Mouse (Mus musculus) induced T-regulatory cell, adult 2 months (primary cell): ENCODE measurements at regions not wholly inside any gene's neighbourhood (a gene's known extent, or its start where the extent isn't known, plus 50 kb on each side); places are given as distances from the start of the nearest gene placed in this dataset.
A peak's percentile ranks its signal among the peaks of the same experiment; 100 is the strongest.
"Not testable (repeated sequence)": the region's sequence is repeated elsewhere in the genome, so short reads cannot be mapped to it uniquely, and the experiment has no call there.

Experiments used
- DNase-seq: peaks from one replicate; pipeline ENCODE4 v3.0.0-alpha.2; 2012; ENCODE audit warnings: low read depth

- no peak for DNase-seq
Observed at GRCm38 (mm10) chr11:52460190-52460780, 64.1 kb downstream of the 9530068E07Rik start.

- not testable (repeated sequence) for DNase-seq
Observed at GRCm38 (mm10) chr11:52471128-52471527, 74.9 kb downstream of the 9530068E07Rik start.

GRCm38 (mm10) chr11:52480111-52480510 lies 83.9 kb downstream of the 9530068E07Rik start:
- not testable (repeated sequence) for DNase-seq

GRCm38 (mm10) chr11:52480694-52481093 lies 84.5 kb downstream of the 9530068E07Rik start:
- DNase-seq = not testable (repeated sequence)

GRCm38 (mm10) chr11:52483534-52483933 lies 87.3 kb downstream of the 9530068E07Rik start:
- not testable (repeated sequence) for DNase-seq

- DNase-seq = not testable (repeated sequence)
Observed at GRCm38 (mm10) chr11:52488538-52488937, 92.3 kb downstream of the 9530068E07Rik start.

- no peak for DNase-seq
Observed at GRCm38 (mm10) chr11:52493336-52493735, 97.1 kb downstream of the 9530068E07Rik start.

- DNase-seq = no peak
Observed at GRCm38 (mm10) chr11:52496908-52497307, 100.7 kb downstream of the 9530068E07Rik start.

GRCm38 (mm10) chr11:52502759-52503365 lies 106.6 kb downstream of the 9530068E07Rik start:
- no peak for DNase-seq

GRCm38 (mm10) chr11:52511831-52512297 lies 115.6 kb downstream of the 9530068E07Rik start:
- DNase-seq = no peak

GRCm38 (mm10) chr11:52517330-52517729 lies 121.1 kb downstream of the 9530068E07Rik start:
- peak; percentile 23 for DNase-seq

- no peak for DNase-seq
Observed at GRCm38 (mm10) chr11:52519877-52520276, 123.6 kb downstream of the 9530068E07Rik start.

- DNase-seq = peak; percentile 6
Observed at GRCm38 (mm10) chr11:52521879-52522278, 125.7 kb downstream of the 9530068E07Rik start.

GRCm38 (mm10) chr11:52522384-52522783 lies 126.2 kb downstream of the 9530068E07Rik start:
- DNase-seq = no peak

GRCm38 (mm10) chr11:52523191-52523590 lies 127.0 kb downstream of the 9530068E07Rik start:
- DNase-seq = no peak

GRCm38 (mm10) chr11:52523671-52524070 lies 127.4 kb downstream of the 9530068E07Rik start:
- DNase-seq = no peak

- no peak for DNase-seq
Observed at GRCm38 (mm10) chr11:52525446-52525845, 129.2 kb downstream of the 9530068E07Rik start.

- no peak for DNase-seq
Observed at GRCm38 (mm10) chr11:52526306-52526705, 130.1 kb downstream of the 9530068E07Rik start.

- DNase-seq = no peak
Observed at GRCm38 (mm10) chr11:52533379-52533778, 137.2 kb downstream of the 9530068E07Rik start.

GRCm38 (mm10) chr11:52534586-52534985 lies 138.4 kb downstream of the 9530068E07Rik start:
- no peak for DNase-seq

- no peak for DNase-seq
Observed at GRCm38 (mm10) chr11:52536211-52536610, 140.0 kb downstream of the 9530068E07Rik start.

- no peak for DNase-seq
Observed at GRCm38 (mm10) chr11:52536841-52537240, 140.6 kb downstream of the 9530068E07Rik start.

- DNase-seq = no peak
Observed at GRCm38 (mm10) chr11:52537819-52538435, 141.7 kb downstream of the 9530068E07Rik start.
